Mouse (Mus musculus): ENCODE results near the gene Prss21.
"Not testable (repeated sequence)": the region's sequence is repeated elsewhere in the genome, so short reads cannot be mapped to it uniquely, and the experiment has no call there.

The Prss21 gene

GRCm38 (mm10) chr17:23862926-23863325, 4.9 kb upstream of the Prss21 start:
- DNase-seq (ENCODE audit: low spot score in 2 of 2): peak in 1 of 2 experiments; percentile 25

- peak in 1 of 2 experiments; percentile 48 for DNase-seq (ENCODE audit: low spot score in 2 of 2)
Measured at GRCm38 (mm10) chr17:23868513-23868912, 657 bp downstream of the Prss21 start.

- DNase-seq (ENCODE audit: low spot score in 2 of 2): peak in 1 of 2 experiments; percentile 47
Measured at GRCm38 (mm10) chr17:23873884-23874856, 6.3 kb downstream of the Prss21 start.

- no peak for DNase-seq (ENCODE audit: low spot score in 2 of 2)
Measured at GRCm38 (mm10) chr17:23876741-23877140, 8.9 kb downstream of the Prss21 start.

GRCm38 (mm10) chr17:23877166-23877565, 9.3 kb downstream of the Prss21 start:
- no peak for DNase-seq (ENCODE audit: low spot score in 2 of 2)

GRCm38 (mm10) chr17:23880576-23880975, 12.7 kb downstream of the Prss21 start, which contains the start of the genes Dcpp1 and Dcpp2:
Gene Dcpp1, plus strand, starts transcription at chr17:23880876.
Gene Dcpp2, plus strand, starts transcription at chr17:23880880.
- not testable (repeated sequence) for DNase-seq (ENCODE audit: low spot score in 2 of 2)

GRCm38 (mm10) chr17:23917158-23917557, 49.3 kb downstream of the Prss21 start, which contains the start of gene Dcpp3:
Gene Dcpp3, plus strand, starts transcription at chr17:23917458.
- DNase-seq (ENCODE audit: low spot score in 2 of 2): not testable (repeated sequence)

Measured in urinary bladder, postnatal 36 days (tissue).